Mouse (Mus musculus) stomach, embryonic 15.5 days (tissue): Measurements from ENCODE around the gene Nox1. TPM values are rescaled to one million over a fixed set of nuclear protein-coding genes. Genes with fewer than 3 reads are reported as not detected.
A peak's percentile ranks its signal among the peaks of the same experiment; 100 is the strongest.

Experiments
- ATAC-seq: fragments of 200-750 bp; cut with Nextera tagmentation; 2 replicates; pipeline ENCODE4 v1.8.0; 2017; ENCODE audit warnings: low read depth, moderate number of reproducible peaks, moderate TSS enrichment; ENCODE audit not compliant: insufficient read depth, low FRiP score
- H3K27ac ChIP-seq: fragments of 300-500 bp; sonication (generic); 2 replicates; pipeline ENCODE4 v1.5.1; 2015; ENCODE audit warnings: mild to moderate bottlenecking, inconsistent platforms
- H3K27me3 ChIP-seq: fragments of 300-500 bp; sonication (generic); replicated peaks from 2 replicates; pipeline ENCODE4 v1.6.1; 2015; ENCODE audit warnings: inconsistent platforms
- H3K36me3 ChIP-seq: fragments of 300-500 bp; sonication (generic); 2 replicates; pipeline ENCODE4 v1.6.1; 2015; ENCODE audit warnings: inconsistent platforms
- H3K4me1 ChIP-seq: fragments of 300-500 bp; sonication (generic); 2 replicates; pipeline ENCODE4 v1.6.1; 2015; ENCODE audit warnings: inconsistent platforms
- H3K4me2 ChIP-seq: fragments of 300-500 bp; sonication (generic); 2 replicates; pipeline ENCODE4 v1.6.1; 2015; ENCODE audit warnings: mild to moderate bottlenecking, inconsistent platforms
- H3K4me3 ChIP-seq: fragments of 300-500 bp; sonication (generic); replicated peaks from 2 replicates; pipeline ENCODE4 v1.5.1; 2015; ENCODE audit warnings: inconsistent platforms
- H3K9ac ChIP-seq: fragments of 300-500 bp; sonication (generic); 2 replicates; pipeline ENCODE4 v1.6.1; 2015; ENCODE audit warnings: inconsistent platforms
- H3K9me3 ChIP-seq: fragments of 300-500 bp; sonication (generic); 2 replicates; pipeline ENCODE4 v1.6.1; 2016; ENCODE audit warnings: inconsistent platforms
- WGBS: fragments of 180-500 bp; shearing (Covaris S2); methylation state at CpG from one replicate; pipeline ENCODE4 v1.1.7; 2015; 5-methylcytosine and 5-hydroxymethylcytosine counted together
- polyA plus RNA-seq: library from polyadenylated mRNA; unstranded; fragments of >200 nt; fragmentation: Nextera tagmentation; extraction: Ambion mirVana; gene quantifications from 2 replicates; pipeline ENCODE4 v1.2.1, GENCODE M21; 2015

The Nox1 gene
- polyA plus RNA-seq, 1 experiment from 2014 or later, result 0.12 TPM

DNA sequence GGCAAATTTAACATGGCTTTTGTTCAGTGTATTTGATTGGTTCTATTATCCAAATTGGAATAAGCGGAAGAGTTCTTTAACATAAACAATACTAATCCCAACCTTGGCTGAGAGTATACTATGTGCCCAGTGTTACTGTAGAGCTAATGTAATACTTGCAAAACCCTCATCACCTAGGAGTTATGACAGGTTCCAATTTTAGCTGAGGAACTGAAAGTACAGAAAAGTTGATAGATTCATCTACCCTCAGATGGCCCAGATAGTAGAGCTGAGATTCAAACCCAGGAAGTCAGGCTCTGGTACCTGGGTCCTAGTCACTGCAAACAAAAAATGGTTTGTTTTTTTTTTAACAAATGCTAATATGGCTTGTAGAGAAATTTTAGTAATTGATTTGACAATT, 51.2 kb downstream of the Nox1 start:
- ATAC-seq, result no peak
- no peak overlapping the region for H3K4me3 ChIP-seq
- no peaks in the 10 kb centered on the region for H3K4me1 ChIP-seq
- no peaks in the 10 kb centered on the region for H3K9me3 ChIP-seq
- H3K9ac ChIP-seq, result no peak overlapping the region
- no peaks in the 10 kb centered on the region for H3K36me3 ChIP-seq
- WGBS, result 77% methylated on average over 1 of the region's 1 CpGs
- no peaks in the 10 kb centered on the region for H3K27me3 ChIP-seq
- H3K27ac ChIP-seq, result no peak overlapping the region
- no peak overlapping the region for H3K4me2 ChIP-seq

- 74% methylated on average over 4 of the region's 4 CpGs for WGBS
- Histone ChIP-seq H3K9me3 (no peaks in the 10 kb centered on the region), H3K27me3 (no peaks in the 10 kb centered on the region), H3K4me3 (no peak overlapping the region), H3K9ac (no peak overlapping the region), H3K27ac (no peak overlapping the region), H3K4me2 (no peak overlapping the region), H3K36me3 (no peaks in the 10 kb centered on the region), H3K4me1 (no peaks in the 10 kb centered on the region)
- ATAC-seq, result no peak
Measured at GRCm38 (mm10) chrX:134163484-134163883, 58.3 kb downstream of the Nox1 start.

DNA sequence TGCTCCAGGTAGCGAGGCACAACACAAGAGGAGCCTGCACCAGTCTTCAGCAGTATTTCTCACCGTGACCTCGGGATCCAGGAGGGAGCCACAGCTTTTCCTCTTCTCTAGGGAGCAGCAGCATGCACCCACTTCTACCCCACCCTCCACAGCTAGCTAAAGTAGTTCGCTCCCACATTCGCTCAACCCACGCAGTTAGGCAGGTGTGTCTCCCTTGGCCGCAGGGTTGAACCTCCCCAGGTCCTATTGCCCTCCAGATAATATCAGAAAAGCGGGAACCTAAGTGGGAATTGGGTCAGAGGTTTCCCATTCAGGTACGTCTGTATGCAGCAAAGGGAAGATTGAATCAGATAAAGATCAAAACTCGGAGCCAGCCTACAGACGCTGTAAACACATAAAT, 58.9 kb downstream of the Nox1 start:
- no peak for ATAC-seq

DNA sequence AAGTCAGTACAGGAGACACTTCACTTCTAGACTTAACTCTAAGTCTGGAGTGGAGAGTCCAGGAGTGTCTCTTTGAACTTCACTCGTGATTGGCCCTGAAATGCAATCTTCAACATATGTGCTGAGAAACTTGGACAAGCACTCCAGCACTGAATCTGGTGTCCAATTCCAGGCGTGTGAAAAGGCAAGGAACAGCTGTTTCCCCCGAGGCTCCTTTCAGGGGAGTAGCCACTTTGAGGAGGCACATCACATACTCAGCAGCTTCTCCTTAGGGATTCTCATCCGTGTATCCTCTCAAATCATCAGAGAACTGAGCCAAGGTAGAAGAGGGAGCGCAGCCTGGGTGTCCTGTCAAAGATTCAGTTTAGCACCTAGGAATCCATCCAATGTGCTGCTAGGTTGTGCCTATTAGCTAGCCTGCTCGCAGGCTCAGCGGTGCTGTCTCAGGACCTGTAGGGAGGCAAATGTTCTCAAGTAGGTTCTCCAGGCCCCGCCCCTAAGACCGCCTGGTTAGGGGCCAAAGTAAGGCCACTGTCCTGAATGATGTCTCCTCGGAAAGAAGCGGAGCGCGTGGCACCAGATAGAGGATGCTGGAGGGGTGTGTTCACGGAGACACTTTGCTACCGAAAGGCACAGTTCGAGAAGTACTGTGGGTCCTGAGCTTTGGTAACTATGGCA, 59.6 kb downstream of the Nox1 start, which contains the start of gene Xkrx:
TSS of gene Xkrx (minus strand) at position 34 of the 678 bp plus-strand sequence.
- no peak for ATAC-seq
- Histone ChIP-seq H3K9ac (no peak within 1 kb of the TSS), H3K27me3 (no peaks in the 10 kb centered on the region), H3K4me3 (0 out of 2 replicates have a peak within 1 kb of the TSS, but pooled peaks have one; percentile 12), H3K36me3 (no peaks in the 10 kb centered on the region), H3K4me2 (peak within 1 kb of the TSS; percentile 48), H3K27ac (no peak within 1 kb of the TSS), H3K9me3 (no peaks in the 10 kb centered on the region), H3K4me1 (no peaks in the 10 kb centered on the region)
- WGBS, result 29% methylated on average over 16 of the region's 16 CpGs

More for the DNA sequence above, 58.9 kb downstream of the Nox1 start:
- Histone ChIP-seq H3K27ac (no peak overlapping the region), H3K9me3 (no peaks in the 10 kb centered on the region), H3K27me3 (no peaks in the 10 kb centered on the region), H3K4me3 (0 out of 2 replicates have a peak overlapping the region, but pooled peaks have one; percentile 12), H3K4me2 (peak overlapping the region; percentile 48), H3K9ac (no peak overlapping the region), H3K36me3 (no peaks in the 10 kb centered on the region), H3K4me1 (no peaks in the 10 kb centered on the region)
- WGBS, result 24% methylated on average over 11 of the region's 11 CpGs

- H3K36me3 ChIP-seq, result no peaks in the 10 kb centered on the region
- ATAC-seq, result no peak
- H3K27me3 ChIP-seq, result no peaks in the 10 kb centered on the region
- H3K4me1 ChIP-seq, result no peaks in the 10 kb centered on the region
- H3K9me3 ChIP-seq, result no peaks in the 10 kb centered on the region
- WGBS, result 89% methylated on average over 2 of the region's 2 CpGs
- no peak overlapping the region for H3K27ac ChIP-seq
- H3K9ac ChIP-seq, result no peak overlapping the region
- H3K4me3 ChIP-seq, result no peak overlapping the region
- no peak overlapping the region for H3K4me2 ChIP-seq
Measured at GRCm38 (mm10) chrX:134160442-134160841, 61.3 kb downstream of the Nox1 start.

- H3K9ac ChIP-seq, result no peak overlapping the region
- H3K4me2 ChIP-seq, result no peak overlapping the region
- no peak for ATAC-seq
- H3K27ac ChIP-seq, result no peak overlapping the region
- no peaks in the 10 kb centered on the region for H3K9me3 ChIP-seq
- WGBS, result 49% methylated on average over 7 of the region's 7 CpGs
- H3K4me1 ChIP-seq, result no peaks in the 10 kb centered on the region
- no peaks in the 10 kb centered on the region for H3K36me3 ChIP-seq
- H3K27me3 ChIP-seq, result no peaks in the 10 kb centered on the region
- H3K4me3 ChIP-seq, result no peak overlapping the region
Measured at GRCm38 (mm10) chrX:134158151-134158550, 63.6 kb downstream of the Nox1 start.

DNA sequence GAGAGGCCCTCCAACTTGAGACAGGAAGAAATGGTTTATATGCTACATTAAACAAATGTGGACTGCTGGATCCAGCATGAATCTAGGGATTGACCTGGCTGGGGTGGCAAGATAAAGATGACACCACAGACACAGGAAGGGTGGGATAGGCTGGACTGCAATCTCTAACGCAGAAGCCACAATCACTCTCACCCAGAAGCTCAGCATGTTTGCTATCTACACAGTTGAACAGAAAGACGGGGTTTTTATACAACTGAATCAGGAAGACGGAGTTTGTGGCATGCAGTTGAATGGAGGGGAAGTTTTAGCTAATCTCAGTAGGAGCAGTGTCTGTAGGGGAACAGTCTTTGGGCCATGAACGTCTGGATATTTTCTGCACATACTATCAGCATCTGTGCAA, 79.8 kb downstream of the Nox1 start:
- Histone ChIP-seq H3K4me2 (no peak overlapping the region), H3K9me3 (no peaks in the 10 kb centered on the region), H3K36me3 (no peaks in the 10 kb centered on the region), H3K4me3 (no peak overlapping the region), H3K9ac (no peak overlapping the region), H3K27ac (no peak overlapping the region), H3K4me1 (no peaks in the 10 kb centered on the region), H3K27me3 (no peaks in the 10 kb centered on the region)
- no peak for ATAC-seq
- WGBS, result 72% methylated on average over 4 of the region's 4 CpGs

DNA sequence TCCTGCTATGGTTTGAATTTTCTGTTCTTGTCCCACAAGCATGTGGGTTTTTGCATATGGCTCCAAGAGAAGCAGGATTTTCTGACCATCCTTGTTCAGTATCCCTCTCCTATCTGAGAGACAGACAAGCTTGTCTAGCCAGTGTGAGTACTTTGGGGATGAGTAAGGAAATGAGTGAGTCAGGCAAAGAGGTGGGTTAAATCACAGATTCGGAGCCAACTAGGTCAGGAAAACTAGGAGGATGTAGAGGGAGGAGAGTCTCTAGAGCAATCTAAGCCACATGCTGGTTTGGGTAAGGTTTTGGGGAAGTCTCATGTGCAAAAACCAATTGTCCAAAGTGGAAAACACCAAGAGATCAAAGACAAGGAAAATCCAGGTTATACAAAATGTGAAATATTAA, 80.2 kb downstream of the Nox1 start:
- no peak overlapping the region for H3K4me2 ChIP-seq
- no peak overlapping the region for H3K27ac ChIP-seq
- WGBS, result 79% methylated on average over 1 of the region's 1 CpGs
- H3K36me3 ChIP-seq, result no peaks in the 10 kb centered on the region
- no peak for ATAC-seq
- H3K27me3 ChIP-seq, result no peaks in the 10 kb centered on the region
- no peak overlapping the region for H3K4me3 ChIP-seq
- H3K9me3 ChIP-seq, result no peaks in the 10 kb centered on the region
- no peaks in the 10 kb centered on the region for H3K4me1 ChIP-seq
- H3K9ac ChIP-seq, result no peak overlapping the region

DNA sequence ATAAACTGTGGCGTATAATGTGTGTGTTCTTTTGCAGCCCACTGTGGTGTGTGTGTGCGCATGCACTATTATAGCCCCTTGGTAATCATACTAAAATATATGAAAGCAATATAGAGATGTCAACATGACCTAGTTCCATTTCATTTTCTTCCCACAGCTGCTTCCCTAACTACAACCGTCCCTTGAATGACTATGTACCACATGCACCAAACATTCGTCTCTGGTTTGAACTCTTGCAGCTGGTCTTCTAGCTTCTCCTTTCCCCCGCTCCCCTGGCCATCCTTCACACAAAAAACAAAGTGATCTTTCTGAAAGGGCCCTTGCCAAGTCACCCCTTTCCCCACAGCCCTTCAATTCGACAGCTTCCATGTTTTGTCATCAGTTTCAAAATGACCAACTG, 81.7 kb downstream of the Nox1 start:
- ATAC-seq, result no peak
- H3K4me3 ChIP-seq, result no peak overlapping the region

GRCm38 (mm10) chrX:134133821-134134220, 87.9 kb downstream of the Nox1 start:
- H3K4me3 ChIP-seq, result no peak overlapping the region
- no peaks in the 10 kb centered on the region for H3K9me3 ChIP-seq
- no peaks in the 10 kb centered on the region for H3K4me1 ChIP-seq
- 34% methylated on average over 3 of the region's 3 CpGs for WGBS
- no peaks in the 10 kb centered on the region for H3K27me3 ChIP-seq
- H3K36me3 ChIP-seq, result no peaks in the 10 kb centered on the region
- H3K9ac ChIP-seq, result no peak overlapping the region
- H3K4me2 ChIP-seq, result no peak overlapping the region
- ATAC-seq, result no peak
- H3K27ac ChIP-seq, result no peak overlapping the region

More for the DNA sequence above, 81.7 kb downstream of the Nox1 start:
- no peak overlapping the region for H3K9ac ChIP-seq
- no peaks in the 10 kb centered on the region for H3K9me3 ChIP-seq
- no peaks in the 10 kb centered on the region for H3K27me3 ChIP-seq
- H3K4me1 ChIP-seq, result no peaks in the 10 kb centered on the region
- no peaks in the 10 kb centered on the region for H3K36me3 ChIP-seq
- H3K4me2 ChIP-seq, result no peak overlapping the region
- WGBS, result 73% methylated on average over 6 of the region's 6 CpGs
- H3K27ac ChIP-seq, result no peak overlapping the region

GRCm38 (mm10) chrX:134132295-134132694, 89.5 kb downstream of the Nox1 start:
- no peak overlapping the region for H3K27ac ChIP-seq
- no peaks in the 10 kb centered on the region for H3K4me1 ChIP-seq
- no peak overlapping the region for H3K9ac ChIP-seq
- H3K27me3 ChIP-seq, result no peaks in the 10 kb centered on the region
- no peaks in the 10 kb centered on the region for H3K9me3 ChIP-seq
- H3K4me3 ChIP-seq, result no peak overlapping the region
- no peak for ATAC-seq
- WGBS, result 22% methylated on average over 5 of the region's 5 CpGs
- no peak overlapping the region for H3K4me2 ChIP-seq
- H3K36me3 ChIP-seq, result no peaks in the 10 kb centered on the region

GRCm38 (mm10) chrX:134128549-134128948, 93.2 kb downstream of the Nox1 start:
- no peaks in the 10 kb centered on the region for H3K4me1 ChIP-seq
- no peaks in the 10 kb centered on the region for H3K27me3 ChIP-seq
- no peak overlapping the region for H3K4me3 ChIP-seq
- H3K9me3 ChIP-seq, result no peaks in the 10 kb centered on the region
- H3K4me2 ChIP-seq, result no peak overlapping the region
- H3K9ac ChIP-seq, result no peak overlapping the region
- 73% methylated on average over 3 of the region's 3 CpGs for WGBS
- no peak for ATAC-seq
- no peaks in the 10 kb centered on the region for H3K36me3 ChIP-seq
- no peak overlapping the region for H3K27ac ChIP-seq

DNA sequence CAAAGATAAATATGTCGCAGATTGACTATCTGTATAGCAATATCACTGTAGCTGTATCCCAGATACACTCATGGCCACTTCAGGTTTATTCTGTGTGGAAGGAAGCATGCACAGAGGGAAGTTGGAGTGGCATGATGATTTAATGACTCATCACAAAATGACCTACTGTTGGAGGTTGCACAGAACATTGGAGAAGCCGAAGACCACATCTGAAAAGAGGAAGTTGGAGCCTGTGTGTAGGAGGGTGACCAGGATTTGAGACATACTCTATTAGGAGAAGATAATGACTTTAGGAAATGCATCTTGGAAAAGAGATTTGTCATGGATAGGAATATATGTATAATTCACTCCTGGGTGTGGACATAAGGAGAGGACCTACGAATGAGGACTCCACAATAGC, 105.3 kb downstream of the Nox1 start:
- no peaks in the 10 kb centered on the region for H3K4me1 ChIP-seq
- WGBS, result 62% methylated on average over 3 of the region's 3 CpGs
- H3K4me2 ChIP-seq, result no peak overlapping the region
- H3K4me3 ChIP-seq, result no peak overlapping the region
- H3K9me3 ChIP-seq, result no peaks in the 10 kb centered on the region
- no peaks in the 10 kb centered on the region for H3K36me3 ChIP-seq
- no peak overlapping the region for H3K9ac ChIP-seq
- no peaks in the 10 kb centered on the region for H3K27me3 ChIP-seq
- no peak overlapping the region for H3K27ac ChIP-seq
- ATAC-seq, result no peak
